Mouse (Mus musculus) liver, embryonic 14.5 days (tissue): Measurements from ENCODE around the gene Htr1f.

Experiments used
- CTCF ChIP-seq: IDR thresholded peaks from 2 replicates; pipeline ENCODE4 v1.5.1; 2016; ENCODE audit warnings: antibody characterized with exemption, low read depth, control low read depth
- EP300 ChIP-seq: IDR thresholded peaks from 2 replicates; pipeline ENCODE4 v1.6.1; 2016; ENCODE audit warnings: antibody characterized with exemption, low read depth

GRCm38 (mm10) chr16:64880986-64881385, 224.7 kb downstream of the Htr1f start:
- TF ChIP-seq CTCF: no peak
- no peak for TF ChIP-seq EP300
